Mouse (Mus musculus) hindbrain, embryonic 12.5 days (tissue): ENCODE measurements around the gene Atg2a. TPM values are rescaled to one million over a fixed set of nuclear protein-coding genes. Genes with fewer than 3 reads are reported as not detected.
A peak's percentile ranks its signal among the peaks of the same experiment; 100 is the strongest.

Source experiments
- ATAC-seq: fragments of 200-750 bp; cut with Nextera tagmentation; 2 replicates; pipeline ENCODE4 v1.8.0; 2017; ENCODE audit warnings: moderate TSS enrichment; ENCODE audit not compliant: low FRiP score
- H3K27ac ChIP-seq: fragments of 300-500 bp; sonication (generic); 2 replicates; pipeline ENCODE4 v1.5.1; 2016; ENCODE audit warnings: mild to moderate bottlenecking
- H3K27me3 ChIP-seq: fragments of 300-500 bp; sonication (generic); 2 replicates; pipeline ENCODE4 v1.6.1; 2016; ENCODE audit warnings: mild to moderate bottlenecking
- H3K36me3 ChIP-seq: fragments of 300-500 bp; sonication (generic); 2 replicates; pipeline ENCODE4 v1.6.1; 2016; ENCODE audit warnings: mild to moderate bottlenecking
- H3K4me1 ChIP-seq: fragments of 300-500 bp; sonication (generic); 2 replicates; pipeline ENCODE4 v1.6.1; 2016
- H3K4me2 ChIP-seq: fragments of 300-500 bp; sonication (generic); replicated peaks from 2 replicates; pipeline ENCODE4 v1.6.1; 2016; ENCODE audit warnings: mild to moderate bottlenecking
- H3K4me3 ChIP-seq: fragments of 300-500 bp; sonication (generic); 2 replicates; pipeline ENCODE4 v1.5.1; 2016; ENCODE audit warnings: mild to moderate bottlenecking
- H3K9ac ChIP-seq: fragments of 300-500 bp; sonication (generic); 2 replicates; pipeline ENCODE4 v1.6.1; 2016; ENCODE audit warnings: mild to moderate bottlenecking, moderate library complexity
- H3K9me3 ChIP-seq: fragments of 300-500 bp; sonication (generic); replicated peaks from 2 replicates; pipeline ENCODE4 v1.6.1; 2016; ENCODE audit warnings: mild to moderate bottlenecking
- WGBS: fragments of 180-500 bp; shearing (Covaris S2); methylation state at CpG from one replicate; pipeline ENCODE4 v1.1.7; 2016; 5-methylcytosine and 5-hydroxymethylcytosine counted together
- polyA plus RNA-seq: library from polyadenylated mRNA; unstranded; fragments of >200 nt; fragmentation: Nextera tagmentation; extraction: Ambion mirVana; gene quantifications from 2 replicates; pipeline ENCODE4 v1.2.1, GENCODE M21; 2016

The Atg2a gene
- polyA plus RNA-seq, 1 experiment from 2014 or later = 15.4 TPM

DNA sequence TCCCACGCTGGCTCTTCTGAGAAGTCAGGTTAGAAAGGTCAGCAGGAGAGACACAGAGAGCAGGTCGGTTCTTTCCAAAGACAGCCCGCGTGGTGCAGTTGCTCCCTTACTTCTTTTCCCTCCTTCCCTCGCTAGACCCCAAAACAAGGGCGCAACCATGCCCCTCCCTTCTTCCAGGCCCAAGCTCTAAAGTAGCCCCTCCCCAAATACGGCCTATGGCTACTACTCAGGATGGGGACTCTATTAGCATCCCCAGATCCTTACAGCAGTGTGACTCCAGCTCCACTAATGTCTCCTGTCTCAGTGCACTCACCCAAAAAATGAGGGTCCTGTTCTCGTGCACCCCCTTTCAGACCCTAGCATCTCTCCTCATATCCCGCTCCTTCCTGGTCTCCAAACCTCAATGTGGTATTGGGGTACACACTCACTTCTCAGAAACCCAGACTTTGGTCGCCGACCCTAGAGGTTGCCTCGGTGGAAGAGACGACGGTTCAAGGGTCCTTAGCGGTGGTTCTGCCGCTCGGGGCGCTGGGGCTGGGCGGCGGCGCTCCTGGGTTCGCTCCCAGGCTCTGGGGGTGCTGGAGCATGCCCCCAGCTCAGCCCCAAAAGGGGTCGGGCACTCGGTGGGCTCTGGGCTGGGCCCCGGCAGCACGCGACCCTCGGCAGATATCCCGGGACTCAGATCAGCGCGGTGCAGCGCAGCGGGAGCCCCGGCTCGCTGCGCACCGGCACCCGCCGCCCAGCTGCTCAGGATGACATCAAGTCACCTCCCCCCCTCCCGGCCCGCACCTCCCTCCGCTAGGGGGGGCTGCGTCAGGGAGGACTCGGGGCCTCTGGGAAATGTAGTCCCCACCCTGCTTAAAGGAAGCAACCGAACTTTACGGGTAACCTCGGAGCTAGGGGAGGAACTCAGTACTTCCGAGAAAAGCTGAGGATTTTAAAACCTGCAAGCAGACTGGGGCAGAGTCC lies 6.1 kb upstream of the Atg2a start, which contains the start of gene Ppp2r5b:
Ppp2r5b (minus strand) TSS at position 789 of the 969 bp plus-strand sequence.
- Histone ChIP-seq H3K4me1 (peaks cover 16% of the 10 kb centered on the region), H3K27me3 (no peaks in the 10 kb centered on the region), H3K9ac (peak within 1 kb of the TSS; percentile 86), H3K4me2 (peak within 1 kb of the TSS; percentile 75), H3K27ac (peak within 1 kb of the TSS; percentile 91), H3K36me3 (peaks cover 32% of the 10 kb centered on the region), H3K9me3 (no peaks in the 10 kb centered on the region), H3K4me3 (peak within 1 kb of the TSS; percentile 66)
- peak; percentile 93 for ATAC-seq
- 2% methylated on average over 38 of the region's 48 CpGs for WGBS

DNA sequence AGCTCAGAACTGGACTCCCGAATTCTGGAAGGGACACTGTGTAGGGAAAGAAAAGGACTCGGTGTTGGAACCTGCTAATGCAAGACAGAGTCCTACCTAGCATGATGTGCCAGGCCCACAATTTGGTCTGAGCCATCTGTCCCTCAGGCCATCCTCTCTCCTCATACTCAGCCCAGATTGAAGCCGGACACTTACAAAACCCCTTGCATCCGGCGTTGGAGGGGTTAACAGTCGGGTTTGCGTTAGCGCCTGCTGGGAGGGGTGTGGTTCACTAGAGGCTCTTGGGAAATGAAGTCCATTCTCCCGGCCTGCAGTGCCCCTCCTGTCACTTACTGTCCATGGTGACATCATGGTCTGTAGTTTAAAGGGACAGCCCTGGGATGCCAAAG lies 5.4 kb upstream of the Atg2a start:
- under 1% methylated on average over 9 of the region's 9 CpGs for WGBS
- Histone ChIP-seq H3K9ac (peak overlapping the region; percentile 86), H3K27me3 (no peaks in the 10 kb centered on the region), H3K9me3 (no peaks in the 10 kb centered on the region), H3K36me3 (peaks cover 25% of the 10 kb centered on the region), H3K4me2 (peak overlapping the region; percentile 75), H3K27ac (peak overlapping the region; percentile 91), H3K4me1 (peaks cover 16% of the 10 kb centered on the region), H3K4me3 (peak overlapping the region; percentile 66)
- ATAC-seq = peak; percentile 88

DNA sequence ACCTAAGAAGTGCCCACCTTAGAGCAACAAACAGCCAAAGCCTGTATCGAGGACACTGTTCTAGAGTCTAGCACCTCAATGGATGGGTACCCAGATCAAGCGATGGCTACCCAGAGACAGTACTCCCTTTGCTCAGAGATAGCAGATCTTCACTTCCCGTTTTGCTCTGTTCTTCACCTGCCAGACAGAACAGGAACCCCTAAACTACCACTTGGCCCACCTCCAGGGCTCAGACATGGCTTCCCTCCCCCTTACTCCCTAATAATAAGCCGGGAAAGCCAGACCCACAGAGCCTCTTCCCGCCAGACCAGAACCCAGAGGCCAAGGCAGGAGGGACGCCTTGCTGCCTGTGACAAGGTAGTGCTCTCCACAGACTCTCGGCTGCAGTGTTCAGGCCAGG lies 4.6 kb upstream of the Atg2a start:
- H3K4me2 ChIP-seq = no peak overlapping the region
- no peaks in the 10 kb centered on the region for H3K9me3 ChIP-seq
- no peaks in the 10 kb centered on the region for H3K27me3 ChIP-seq
- 67% methylated on average over 7 of the region's 7 CpGs for WGBS
- no peak for ATAC-seq
- H3K4me3 ChIP-seq = no peak overlapping the region; the same call in 1 of the 2 replicates
- H3K36me3 ChIP-seq = peaks cover 17% of the 10 kb centered on the region; the same call in 1 of the 2 replicates
- peaks cover 16% of the 10 kb centered on the region for H3K4me1 ChIP-seq
- H3K9ac ChIP-seq = no peak overlapping the region
- no peak overlapping the region for H3K27ac ChIP-seq

DNA sequence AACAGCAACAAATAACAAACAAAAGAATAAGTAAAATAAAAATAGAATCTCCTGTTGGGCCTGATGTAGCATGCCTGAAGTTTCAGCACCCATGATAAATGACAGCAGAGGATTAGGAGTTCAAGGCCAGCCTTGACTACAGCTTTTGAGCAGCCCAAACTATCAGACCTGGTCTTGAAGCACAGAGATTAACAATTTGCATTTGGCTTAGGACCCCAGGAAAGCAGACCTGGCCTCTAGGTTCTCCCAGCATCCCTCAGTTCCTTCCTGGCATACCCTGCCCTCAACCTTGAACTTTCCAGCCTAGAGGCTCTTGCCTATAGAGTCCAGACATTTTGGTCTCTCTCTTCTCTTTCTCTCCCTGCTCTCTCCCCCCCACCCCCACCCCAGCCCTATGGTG lies 2.7 kb upstream of the Atg2a start:
- H3K4me3 ChIP-seq = no peak overlapping the region
- no peaks in the 10 kb centered on the region for H3K27me3 ChIP-seq
- no peak overlapping the region for H3K4me2 ChIP-seq
- H3K9me3 ChIP-seq = no peaks in the 10 kb centered on the region
- ATAC-seq = no peak
- H3K4me1 ChIP-seq = peaks cover 28% of the 10 kb centered on the region
- H3K27ac ChIP-seq = no peak overlapping the region
- no peak overlapping the region for H3K9ac ChIP-seq
- 0 out of 2 replicates have a peak, but pooled peaks cover under 1% of the 10 kb centered on the region for H3K36me3 ChIP-seq

DNA sequence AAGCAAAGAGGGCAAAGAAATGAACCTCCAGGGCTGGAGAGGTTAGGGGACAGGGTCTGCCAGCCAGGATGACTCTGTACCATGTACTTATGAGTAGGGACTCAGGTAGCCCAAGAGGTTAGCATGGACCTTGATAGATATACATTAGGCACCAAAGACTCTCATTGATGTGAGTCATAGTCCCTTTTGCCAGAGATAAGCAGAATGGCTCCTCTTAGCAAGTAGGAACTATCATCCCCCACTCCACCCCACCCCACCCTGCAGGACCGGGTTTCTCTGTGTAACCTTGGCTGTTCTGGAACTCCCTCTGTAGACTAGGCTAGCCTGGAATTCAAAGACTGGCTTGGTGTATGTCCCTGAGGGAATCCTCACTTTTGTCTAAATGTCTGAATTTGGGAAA lies 1.3 kb upstream of the Atg2a start:
- H3K9ac ChIP-seq = no peak overlapping the region
- H3K4me2 ChIP-seq = no peak overlapping the region
- H3K4me3 ChIP-seq = no peak overlapping the region
- H3K27me3 ChIP-seq = no peaks in the 10 kb centered on the region
- no peak for ATAC-seq
- H3K36me3 ChIP-seq = peaks cover 10% of the 10 kb centered on the region
- H3K4me1 ChIP-seq = peaks cover 16% of the 10 kb centered on the region
- no peak overlapping the region for H3K27ac ChIP-seq
- no peaks in the 10 kb centered on the region for H3K9me3 ChIP-seq
- WGBS = 65% methylated on average over 1 of the region's 1 CpGs

DNA sequence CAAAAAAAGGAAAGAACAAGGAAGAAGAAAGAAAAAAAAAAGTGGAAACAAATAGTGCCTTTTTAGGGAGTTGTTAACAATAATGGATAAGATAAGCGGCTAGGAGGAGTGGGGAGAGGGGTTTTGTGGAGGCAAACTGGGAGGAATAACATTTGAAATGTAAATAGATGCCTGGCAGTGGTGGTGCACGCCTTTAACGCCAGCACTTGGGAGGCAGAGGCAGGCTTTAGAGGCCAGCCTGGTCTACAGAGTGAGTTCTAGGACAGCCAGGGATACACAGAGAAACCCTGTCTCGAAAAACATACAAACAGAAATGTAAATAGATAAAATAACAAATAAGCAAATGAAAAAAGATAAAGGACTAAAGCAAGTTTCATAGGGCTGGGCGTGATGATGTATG lies 743 bp upstream of the Atg2a start:
- Histone ChIP-seq H3K36me3 (peaks cover 16% of the 10 kb centered on the region), H3K4me1 (peaks cover 15% of the 10 kb centered on the region), H3K9ac (no peak overlapping the region), H3K27ac (no peak overlapping the region), H3K9me3 (no peaks in the 10 kb centered on the region), H3K27me3 (no peaks in the 10 kb centered on the region), H3K4me3 (no peak overlapping the region), H3K4me2 (peak overlapping the region; percentile 93; the same call in 1 of the 2 replicates)
- 45% methylated on average over 5 of the region's 5 CpGs for WGBS
- no peak for ATAC-seq

DNA sequence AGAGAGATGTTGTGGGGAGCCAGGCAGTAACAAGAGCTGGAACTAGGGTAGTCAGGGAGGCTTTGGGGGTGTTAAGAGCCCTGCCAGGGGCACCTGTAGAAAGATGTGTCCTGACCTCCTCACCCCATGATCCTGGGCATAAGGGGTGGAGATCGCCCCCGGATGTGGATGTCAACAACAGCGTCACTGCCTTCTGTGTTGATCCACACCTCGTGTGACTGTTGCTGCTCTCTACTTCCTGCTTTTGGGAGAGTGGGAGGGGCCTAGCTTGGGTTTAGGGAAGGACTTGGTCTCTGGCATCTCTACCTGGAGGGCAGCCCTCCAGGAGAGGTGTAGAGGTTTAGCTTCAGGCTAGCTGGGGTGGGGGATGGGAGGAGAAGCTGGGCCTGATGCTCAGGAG lies 813 bp downstream of the Atg2a start:
- H3K4me2 ChIP-seq = peak overlapping the region; percentile 93
- 0 out of 2 replicates have a peak overlapping the region, but pooled peaks have one; percentile 72 for H3K27ac ChIP-seq
- H3K4me3 ChIP-seq = peak overlapping the region; percentile 85
- no peaks in the 10 kb centered on the region for H3K27me3 ChIP-seq
- 0% methylated on average over 4 of the region's 4 CpGs for WGBS
- H3K9ac ChIP-seq = peak overlapping the region; percentile 93
- no peaks in the 10 kb centered on the region for H3K9me3 ChIP-seq
- no peak for ATAC-seq
- H3K36me3 ChIP-seq = peaks cover 30% of the 10 kb centered on the region
- peaks cover 12% of the 10 kb centered on the region for H3K4me1 ChIP-seq

DNA sequence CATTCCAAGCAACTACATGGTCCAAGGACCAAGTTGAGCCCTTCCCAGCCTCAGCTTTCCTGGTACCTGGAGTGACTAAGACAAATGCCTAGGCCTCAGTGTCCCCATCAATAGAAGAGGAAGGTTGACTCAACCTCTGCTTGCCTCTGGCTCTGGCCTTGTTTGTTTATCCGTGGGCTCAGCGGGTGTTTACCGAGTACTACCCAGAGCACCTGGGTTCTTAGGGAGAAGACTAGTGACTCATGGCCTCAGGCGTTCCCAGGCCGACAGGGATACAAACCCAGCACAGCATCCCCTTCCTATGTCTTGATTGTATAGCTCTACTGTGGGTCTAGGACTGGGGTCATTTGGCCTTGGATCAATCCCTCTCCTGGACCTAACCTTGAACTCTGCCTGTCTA lies 1.8 kb downstream of the Atg2a start:
- H3K4me3 ChIP-seq = no peak overlapping the region
- H3K36me3 ChIP-seq = peaks cover 40% of the 10 kb centered on the region
- H3K9ac ChIP-seq = no peak overlapping the region
- H3K27ac ChIP-seq = no peak overlapping the region
- H3K27me3 ChIP-seq = no peaks in the 10 kb centered on the region
- H3K4me1 ChIP-seq = peaks cover 12% of the 10 kb centered on the region
- no peak overlapping the region for H3K4me2 ChIP-seq
- ATAC-seq = no peak
- WGBS = 84% methylated on average over 5 of the region's 5 CpGs
- H3K9me3 ChIP-seq = no peaks in the 10 kb centered on the region

DNA sequence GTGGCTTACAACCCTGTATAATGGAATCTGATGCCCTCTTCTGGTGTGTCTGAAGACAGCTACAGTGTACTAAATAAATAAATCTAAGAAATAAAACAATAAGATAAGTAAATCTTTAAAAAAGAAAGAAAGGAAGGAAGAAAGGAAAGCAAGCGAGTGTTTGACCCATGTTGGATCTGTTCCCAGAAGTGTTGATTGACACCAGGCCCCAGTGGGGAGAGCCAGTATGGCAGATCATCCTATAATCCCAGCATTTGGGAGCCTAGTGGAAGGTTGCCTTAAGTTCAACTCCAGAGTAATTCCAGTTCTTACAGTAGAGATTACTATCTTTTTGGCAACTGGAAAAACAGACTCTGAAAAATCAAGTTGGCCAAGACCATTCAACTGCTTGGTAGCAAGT lies 4.3 kb downstream of the Atg2a start:
- 89% methylated on average over 1 of the region's 1 CpGs for WGBS
- no peak for ATAC-seq

DNA sequence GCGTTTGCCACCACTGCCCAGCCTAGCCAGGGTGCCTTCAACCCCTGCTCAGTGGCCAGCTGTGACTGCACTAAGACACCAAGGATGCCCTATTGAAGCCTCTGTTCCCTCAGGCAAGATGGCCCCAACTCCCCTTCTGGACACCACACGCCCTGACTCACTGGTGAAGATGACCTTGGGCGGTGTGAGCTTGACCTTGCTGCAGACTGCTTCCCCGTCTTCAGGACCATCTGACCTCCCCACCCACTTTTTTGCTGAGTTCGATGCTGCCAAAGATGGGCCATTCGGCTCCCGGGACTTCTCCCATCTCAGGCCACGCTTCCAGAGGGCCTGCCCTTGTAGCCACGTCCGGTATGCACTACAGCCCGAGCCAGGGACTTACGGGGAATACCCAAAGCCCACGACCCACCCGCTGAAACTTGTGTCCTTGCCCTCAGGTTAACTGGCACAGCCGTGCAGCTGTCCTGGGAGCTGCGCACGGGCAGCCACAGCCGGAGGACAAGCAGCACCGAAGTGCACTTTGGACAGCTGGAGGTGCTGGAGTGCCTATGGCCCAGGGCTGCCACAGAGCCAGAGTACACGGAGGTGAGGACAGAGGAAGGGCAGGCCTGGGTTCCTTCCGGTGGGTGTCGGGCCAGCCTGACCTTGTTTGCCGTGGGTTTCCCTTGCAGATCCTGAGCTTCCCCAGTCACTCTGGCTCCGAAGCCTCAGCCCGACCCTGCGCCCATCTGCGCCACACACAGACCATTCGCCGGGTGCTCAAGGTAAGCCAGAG lies 6.2 kb downstream of the Atg2a start:
- no peaks in the 10 kb centered on the region for H3K27me3 ChIP-seq
- no peak for ATAC-seq
- H3K9ac ChIP-seq = no peak overlapping the region
- H3K36me3 ChIP-seq = peaks cover 77% of the 10 kb centered on the region
- H3K4me2 ChIP-seq = no peak overlapping the region
- no peak overlapping the region for H3K27ac ChIP-seq
- H3K4me1 ChIP-seq = peaks cover 5% of the 10 kb centered on the region
- no peaks in the 10 kb centered on the region for H3K9me3 ChIP-seq
- no peak overlapping the region for H3K4me3 ChIP-seq
- 95% methylated on average over 29 of the region's 29 CpGs for WGBS

More for the DNA sequence above, 4.3 kb downstream of the Atg2a start:
- no peaks in the 10 kb centered on the region for H3K9me3 ChIP-seq
- H3K36me3 ChIP-seq = peaks cover 60% of the 10 kb centered on the region
- H3K4me1 ChIP-seq = peaks cover 12% of the 10 kb centered on the region
- H3K27me3 ChIP-seq = no peaks in the 10 kb centered on the region
- H3K4me2 ChIP-seq = no peak overlapping the region
- no peak overlapping the region for H3K9ac ChIP-seq
- no peak overlapping the region for H3K4me3 ChIP-seq
- no peak overlapping the region for H3K27ac ChIP-seq

DNA sequence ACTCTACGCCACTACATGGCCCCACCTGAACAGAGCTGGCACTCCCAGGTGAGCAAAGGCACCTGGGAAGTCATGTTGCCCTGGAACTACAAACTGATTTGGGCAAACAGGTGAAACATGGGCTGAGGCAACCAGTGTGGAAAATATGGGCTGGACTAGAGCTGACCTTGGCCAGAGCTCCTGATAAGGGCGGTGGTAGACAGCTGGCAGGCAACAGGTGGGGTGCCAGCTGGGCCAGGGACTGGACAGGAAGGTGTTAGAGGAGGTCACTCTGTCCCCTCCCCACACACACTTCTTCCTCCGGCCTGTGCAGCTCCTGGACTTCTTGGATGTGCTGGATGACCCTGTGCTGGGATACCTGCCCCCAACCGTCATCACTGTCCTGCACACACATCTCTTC lies 11.6 kb downstream of the Atg2a start:
- Histone ChIP-seq H3K9me3 (no peaks in the 10 kb centered on the region), H3K36me3 (peaks cover 92% of the 10 kb centered on the region), H3K27ac (no peak overlapping the region), H3K9ac (no peak overlapping the region), H3K27me3 (no peaks in the 10 kb centered on the region), H3K4me1 (no peaks in the 10 kb centered on the region), H3K4me3 (no peak overlapping the region), H3K4me2 (no peak overlapping the region)
- ATAC-seq = no peak
- WGBS = 90% methylated on average over 4 of the region's 4 CpGs

DNA sequence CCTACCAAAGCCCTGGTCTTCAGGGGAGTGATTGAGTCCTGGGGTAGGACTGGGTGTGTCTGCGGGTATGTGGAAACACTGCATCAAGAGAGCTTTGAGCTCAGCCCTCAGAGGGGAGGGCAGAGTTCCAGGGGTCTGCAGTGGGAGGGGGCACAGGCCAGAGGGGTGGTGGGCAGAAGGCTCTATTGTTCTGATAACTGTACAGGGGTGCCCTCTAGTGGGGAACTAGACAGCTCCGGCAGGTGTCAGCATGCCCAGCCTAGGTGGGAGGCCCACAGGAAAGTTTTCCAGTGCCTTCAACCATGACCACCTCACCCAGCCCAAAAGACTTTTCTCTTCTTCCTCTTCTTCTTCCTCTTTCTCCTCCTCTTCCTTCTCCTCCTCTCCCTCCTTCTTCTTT lies 19.0 kb downstream of the Atg2a start:
- Histone ChIP-seq H3K27ac (no peak overlapping the region), H3K9me3 (no peaks in the 10 kb centered on the region), H3K9ac (no peak overlapping the region), H3K27me3 (no peaks in the 10 kb centered on the region), H3K4me1 (no peaks in the 10 kb centered on the region), H3K36me3 (peaks cover 69% of the 10 kb centered on the region), H3K4me2 (no peak overlapping the region), H3K4me3 (no peak overlapping the region)
- no peak for ATAC-seq
- 70% methylated on average over 2 of the region's 2 CpGs for WGBS
